Mouse (Mus musculus) midbrain, embryonic 11.5 days (tissue): ENCODE data around the gene Mtch1. TPM values are rescaled to one million over a fixed set of nuclear protein-coding genes. Genes with fewer than 3 reads are reported as not detected.

Experiments used
- ATAC-seq: fragments of 200-750 bp; cut with Nextera tagmentation; 2 replicates; pipeline ENCODE4 v1.8.0; 2017; ENCODE audit warnings: moderate TSS enrichment, moderate library complexity; ENCODE audit not compliant: low FRiP score
- DNase-seq: peaks from one replicate; pipeline ENCODE4 v3.0.0; 2015; ENCODE audit warnings: low spot score; ENCODE audit errors: missing footprints
- H3K27ac ChIP-seq: fragments of 300-500 bp; sonication (generic); 2 replicates; pipeline ENCODE4 v1.5.1; 2014; ENCODE audit warnings: low read depth, low read length
- H3K27me3 ChIP-seq: fragments of 300-500 bp; sonication (generic); 2 replicates; pipeline ENCODE4 v1.6.1; 2014; ENCODE audit warnings: mild to moderate bottlenecking, low read length, moderate library complexity, mixed read lengths; ENCODE audit not compliant: control insufficient read depth, insufficient read depth
- H3K36me3 ChIP-seq: fragments of 300-500 bp; sonication (generic); 2 replicates; pipeline ENCODE4 v1.6.1; 2014; ENCODE audit warnings: mild to moderate bottlenecking, low read length, moderate library complexity, mixed read lengths; ENCODE audit not compliant: control insufficient read depth, insufficient read depth
- H3K4me1 ChIP-seq: fragments of 300-500 bp; sonication (generic); 2 replicates; pipeline ENCODE4 v1.6.1; 2014; ENCODE audit warnings: low read length; ENCODE audit not compliant: control insufficient read depth, insufficient read depth
- H3K4me2 ChIP-seq: fragments of 300-500 bp; sonication (generic); 2 replicates; pipeline ENCODE4 v1.6.1; 2014; ENCODE audit warnings: mild to moderate bottlenecking, moderate library complexity
- H3K4me3 ChIP-seq: fragments of 300-500 bp; sonication (generic); 2 replicates; pipeline ENCODE4 v1.5.1; 2014; ENCODE audit warnings: low read depth, low read length
- H3K9ac ChIP-seq: fragments of 300-500 bp; sonication (generic); 2 replicates; pipeline ENCODE4 v1.6.1; 2014; ENCODE audit warnings: low read length
- H3K9me3 ChIP-seq: fragments of 300-500 bp; sonication (generic); 2 replicates; pipeline ENCODE4 v1.6.1; 2016; ENCODE audit warnings: low read length; ENCODE audit not compliant: control insufficient read depth
- WGBS: fragments of 180-500 bp; shearing (Covaris S2); extraction: QIAGEN DNeasy Blood & Tissue Kit; methylation state at CpG from one replicate; pipeline ENCODE4 v1.1.7; 2014; 5-methylcytosine and 5-hydroxymethylcytosine counted together
- polyA plus RNA-seq: library from polyadenylated mRNA; unstranded; fragments of >200 nt; fragmentation: Nextera tagmentation; extraction: Ambion mirVana; gene quantifications from 2 replicates; pipeline ENCODE4 v1.2.1, GENCODE M21; 2014

Gene Mtch1
- polyA plus RNA-seq, 1 experiment from 2014 or later = 375 TPM

DNA sequence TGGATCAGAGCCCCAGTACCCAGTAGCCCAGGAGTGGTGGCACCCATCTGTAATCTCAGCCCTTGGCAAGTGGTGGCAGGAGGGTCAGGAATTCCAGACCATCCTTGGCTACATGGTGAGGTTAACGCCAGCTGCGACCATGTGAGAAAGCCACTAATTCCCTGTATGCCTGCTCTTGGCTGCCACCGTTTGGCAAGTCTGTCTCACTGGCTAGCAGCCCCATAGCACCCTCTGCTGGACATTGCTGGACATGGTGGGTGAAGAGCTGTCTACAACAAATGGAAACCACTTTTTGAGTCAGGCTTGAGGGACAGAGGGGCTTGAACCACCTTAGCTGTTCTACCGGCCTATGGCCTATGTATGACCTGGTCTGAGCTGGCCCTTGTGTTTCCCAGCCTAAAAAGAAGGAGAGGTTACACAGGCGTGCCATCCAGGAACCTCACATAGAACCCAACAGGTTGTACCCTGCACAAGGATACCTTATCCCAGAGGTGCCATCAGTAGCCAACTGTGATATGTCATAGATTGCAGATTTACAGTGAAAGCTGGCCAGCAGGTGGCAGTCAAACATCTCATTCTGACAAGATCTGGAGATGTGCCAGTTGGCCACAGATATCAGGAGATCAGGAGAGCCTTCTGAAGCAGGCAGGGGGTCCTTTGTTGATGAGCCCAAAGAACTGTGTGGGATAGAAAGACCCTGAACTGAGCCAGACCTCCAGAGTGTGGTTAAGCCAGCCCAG, 23.4 kb upstream of the Mtch1 start:
- Histone ChIP-seq H3K27ac (no peak overlapping the region), H3K4me1 (0 out of 2 replicates have a peak, but pooled peaks cover 2% of the 10 kb centered on the region), H3K4me3 (no peak overlapping the region), H3K4me2 (no peak overlapping the region), H3K9me3 (no peaks in the 10 kb centered on the region), H3K36me3 (no peaks in the 10 kb centered on the region), H3K27me3 (no peaks in the 10 kb centered on the region; the same call in 1 of the 2 replicates), H3K9ac (peak overlapping the region; percentile 31; the same call in 1 of the 2 replicates)
- ATAC-seq = peak; percentile 71; the same call in 1 of the 2 replicates
- DNase-seq = peak; percentile 99
- WGBS = 10% methylated on average over 5 of the region's 5 CpGs

- H3K4me1 ChIP-seq = 0 out of 2 replicates have a peak, but pooled peaks cover 2% of the 10 kb centered on the region
- no peak overlapping the region for H3K4me2 ChIP-seq
- H3K9ac ChIP-seq = no peak overlapping the region
- no peaks in the 10 kb centered on the region for H3K9me3 ChIP-seq
- DNase-seq (peak; percentile 65), ATAC-seq (no peak)
- H3K27me3 ChIP-seq = no peaks in the 10 kb centered on the region; the same call in 1 of the 2 replicates
- H3K27ac ChIP-seq = no peak overlapping the region
- WGBS = 20% methylated on average over 7 of the region's 7 CpGs
- H3K36me3 ChIP-seq = no peaks in the 10 kb centered on the region
- H3K4me3 ChIP-seq = no peak overlapping the region
Observed at GRCm38 (mm10) chr17:29368726-29369125, 21.0 kb upstream of the Mtch1 start.

DNA sequence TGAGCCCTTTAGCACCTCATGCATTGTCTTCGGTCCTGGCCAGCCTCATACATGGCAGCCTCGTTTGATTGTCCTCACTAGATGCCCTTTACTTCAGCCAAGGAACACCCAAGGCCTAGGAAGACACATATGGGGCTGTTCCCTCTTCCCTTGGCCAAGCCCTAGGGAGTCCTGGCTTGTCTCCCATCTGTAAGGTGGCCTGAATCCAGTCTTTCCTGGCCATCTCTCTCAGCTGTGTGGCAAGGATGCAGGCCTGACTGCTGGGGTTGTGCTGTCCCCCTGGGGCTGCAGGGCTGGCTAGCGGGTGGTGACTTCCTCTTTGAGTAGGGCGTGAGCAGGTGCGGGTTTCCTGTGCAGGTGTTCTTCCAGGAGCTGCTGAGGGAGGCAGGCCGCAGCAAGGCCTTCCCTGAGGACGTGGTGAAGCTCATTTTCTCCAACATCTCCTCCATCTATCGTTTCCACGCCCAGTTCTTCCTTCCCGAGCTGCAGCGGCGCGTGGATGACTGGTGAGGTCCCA, 17.4 kb upstream of the Mtch1 start:
- 0 out of 2 replicates have a peak, but pooled peaks cover 2% of the 10 kb centered on the region for H3K4me1 ChIP-seq
- no peak overlapping the region for H3K4me2 ChIP-seq
- no peak overlapping the region for H3K4me3 ChIP-seq
- DNase-seq (no peak), ATAC-seq (no peak)
- no peak overlapping the region for H3K9ac ChIP-seq
- H3K27me3 ChIP-seq = no peaks in the 10 kb centered on the region; the same call in 1 of the 2 replicates
- WGBS = 90% methylated on average over 13 of the region's 13 CpGs
- H3K9me3 ChIP-seq = no peaks in the 10 kb centered on the region
- no peaks in the 10 kb centered on the region for H3K36me3 ChIP-seq
- H3K27ac ChIP-seq = no peak overlapping the region

DNA sequence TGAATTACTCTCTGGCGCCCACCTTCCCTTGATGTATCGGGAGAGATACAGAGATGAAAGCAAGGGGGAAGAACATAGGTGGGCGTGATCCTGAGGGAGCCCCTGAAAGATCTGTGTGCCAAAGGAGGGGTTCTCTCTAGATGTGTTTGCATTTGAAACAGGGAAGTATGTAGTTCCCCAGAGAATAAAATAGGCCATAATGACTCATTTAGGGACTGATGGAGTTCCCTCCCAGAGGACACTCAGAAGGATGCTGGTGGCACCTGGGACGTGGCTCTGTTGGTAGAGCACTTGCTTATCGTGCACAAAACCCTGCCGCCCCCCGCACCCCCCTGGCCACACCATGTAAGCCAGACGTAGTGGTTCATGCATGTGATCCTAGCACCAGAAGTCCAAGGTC, 15.4 kb upstream of the Mtch1 start:
- Histone ChIP-seq H3K27ac (no peak overlapping the region), H3K27me3 (no peaks in the 10 kb centered on the region; the same call in 1 of the 2 replicates), H3K9me3 (no peaks in the 10 kb centered on the region), H3K9ac (no peak overlapping the region), H3K4me3 (no peak overlapping the region), H3K36me3 (no peaks in the 10 kb centered on the region), H3K4me2 (no peak overlapping the region), H3K4me1 (no peaks in the 10 kb centered on the region)
- no peak for ATAC-seq
- WGBS = 84% methylated on average over 8 of the region's 8 CpGs
- DNase-seq = no peak

GRCm38 (mm10) chr17:29361982-29362691, 14.4 kb upstream of the Mtch1 start:
- Histone ChIP-seq H3K9me3 (no peaks in the 10 kb centered on the region), H3K36me3 (no peaks in the 10 kb centered on the region), H3K4me3 (no peak overlapping the region), H3K4me1 (peaks cover 5% of the 10 kb centered on the region), H3K9ac (no peak overlapping the region), H3K27ac (no peak overlapping the region), H3K27me3 (no peaks in the 10 kb centered on the region), H3K4me2 (no peak overlapping the region)
- DNase-seq (no peak), ATAC-seq (no peak)
- 55% methylated on average over 8 of the region's 8 CpGs for WGBS

- Histone ChIP-seq H3K4me1 (peaks cover 17% of the 10 kb centered on the region), H3K9ac (no peak within 1 kb of the TSS), H3K36me3 (no peaks in the 10 kb centered on the region), H3K4me3 (no peak within 1 kb of the TSS), H3K4me2 (no peak within 1 kb of the TSS), H3K9me3 (no peaks in the 10 kb centered on the region), H3K27ac (no peak within 1 kb of the TSS), H3K27me3 (no peaks in the 10 kb centered on the region)
- DNase-seq = no peak
- WGBS = 23% methylated on average over 5 of the region's 5 CpGs
- ATAC-seq = no peak
Observed at GRCm38 (mm10) chr17:29360761-29361221, 13.1 kb upstream of the Mtch1 start, which contains the start of gene Fgd2. Fgd2 (plus strand) TSS chr17:29360914.

- H3K27ac ChIP-seq = no peak overlapping the region
- no peak overlapping the region for H3K4me3 ChIP-seq
- ATAC-seq (no peak), DNase-seq (no peak)
- no peaks in the 10 kb centered on the region for H3K9me3 ChIP-seq
- no peak overlapping the region for H3K9ac ChIP-seq
- H3K4me2 ChIP-seq = no peak overlapping the region
- no peaks in the 10 kb centered on the region for H3K36me3 ChIP-seq
- no peaks in the 10 kb centered on the region for H3K27me3 ChIP-seq
- peaks cover 28% of the 10 kb centered on the region for H3K4me1 ChIP-seq
- WGBS = 38% methylated on average over 3 of the region's 3 CpGs
Observed at GRCm38 (mm10) chr17:29358928-29359327, 11.2 kb upstream of the Mtch1 start.

- peak; percentile 89 for DNase-seq
- under 1% methylated on average over 9 of the region's 9 CpGs for WGBS
- H3K9ac ChIP-seq = peak overlapping the region; percentile 77
- no peaks in the 10 kb centered on the region for H3K36me3 ChIP-seq
- peak overlapping the region; percentile 70 for H3K4me2 ChIP-seq
- H3K27me3 ChIP-seq = no peaks in the 10 kb centered on the region
- H3K27ac ChIP-seq = peak overlapping the region; percentile 100
- peak overlapping the region; percentile 30 for H3K4me3 ChIP-seq
- no peaks in the 10 kb centered on the region for H3K9me3 ChIP-seq
- ATAC-seq = peak; percentile 54
- peaks cover 28% of the 10 kb centered on the region for H3K4me1 ChIP-seq
Observed at GRCm38 (mm10) chr17:29356882-29357281, 9.1 kb upstream of the Mtch1 start.

DNA sequence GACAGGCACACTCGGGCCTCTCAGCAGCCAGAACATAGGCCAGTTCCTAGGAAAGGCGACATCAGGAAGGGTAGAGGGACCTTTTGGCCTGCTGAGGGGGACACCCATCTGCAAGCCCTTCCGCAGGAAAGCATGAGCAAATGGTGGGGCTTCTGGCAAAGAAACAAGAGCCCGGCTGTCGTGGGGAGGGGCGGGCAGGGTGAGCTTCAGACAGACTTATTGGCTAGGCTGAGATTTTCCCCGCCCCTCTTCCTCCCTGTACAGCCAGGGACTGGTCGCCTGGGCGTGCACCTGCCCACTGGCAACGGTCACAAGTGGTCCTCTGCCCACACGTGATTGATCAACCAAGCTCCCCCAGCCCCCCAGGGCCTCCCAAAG, 8.7 kb upstream of the Mtch1 start:
- WGBS = under 1% methylated on average over 10 of the region's 11 CpGs
- no peaks in the 10 kb centered on the region for H3K27me3 ChIP-seq
- peak overlapping the region; percentile 30 for H3K4me3 ChIP-seq

More for the DNA sequence above, 8.7 kb upstream of the Mtch1 start:
- peak overlapping the region; percentile 70 for H3K4me2 ChIP-seq
- no peaks in the 10 kb centered on the region for H3K9me3 ChIP-seq
- no peaks in the 10 kb centered on the region for H3K36me3 ChIP-seq
- peak overlapping the region; percentile 77 for H3K9ac ChIP-seq
- ATAC-seq (peak; percentile 94), DNase-seq (peak; percentile 97)
- H3K27ac ChIP-seq = peak overlapping the region; percentile 100
- H3K4me1 ChIP-seq = peaks cover 28% of the 10 kb centered on the region
